Mouse (Mus musculus) embryonic fibroblast, embryonic 13.5 days (primary cell): ENCODE measurements around the gene Mthfd1. TPM values are rescaled to one million over a fixed set of nuclear protein-coding genes. Genes with fewer than 3 reads are reported as not detected.

ENCODE experiments used
- H3K27ac ChIP-seq: 2 replicates; pipeline ENCODE4 v1.5.1; 2012; ENCODE audit warnings: low read length, control low read depth, inconsistent platforms; ENCODE audit not compliant: insufficient read depth
- H3K4me1 ChIP-seq: 2 replicates; pipeline ENCODE4 v1.6.1; 2011; ENCODE audit warnings: low read length; ENCODE audit not compliant: control insufficient read depth, insufficient read depth
- H3K4me3 ChIP-seq: 2 replicates; pipeline ENCODE4 v1.5.1; 2011; ENCODE audit warnings: mild to moderate bottlenecking, control low read depth, low read length; ENCODE audit not compliant: insufficient read depth
- CTCF ChIP-seq: IDR thresholded peaks from 2 replicates; pipeline ENCODE4 v1.5.1; 2011; ENCODE audit warnings: mild to moderate bottlenecking, control low read depth, low read length, moderate library complexity, borderline replicate concordance; ENCODE audit not compliant: insufficient read depth
- POLR2A ChIP-seq: IDR thresholded peaks from 2 replicates; pipeline ENCODE4 v1.6.1; 2011; ENCODE audit warnings: low read depth, mild to moderate bottlenecking, control low read depth, low read length, moderate library complexity
- polyA plus RNA-seq: library from polyadenylated mRNA; stranded (reverse); fragments of >200 nt; gene quantifications from 2 replicates; pipeline ENCODE4 v1.2.4, GENCODE M21; 2011; ENCODE audit warnings: low read depth; ENCODE audit not compliant: missing spikeins, insufficient read length

The Mthfd1 gene
- polyA plus RNA-seq, 1 experiment, result 30.9 TPM

GRCm38 (mm10) chr12:76293192-76293591 lies 38.1 kb downstream of the Mthfd1 start:
- H3K4me1 ChIP-seq, result no peaks in the 10 kb centered on the region

GRCm38 (mm10) chr12:76297830-76298229 lies 42.7 kb downstream of the Mthfd1 start:
- H3K4me1 ChIP-seq, result no peaks in the 10 kb centered on the region
- no peak for TF ChIP-seq POLR2A
- no peak for TF ChIP-seq CTCF
- H3K27ac ChIP-seq, result no peak overlapping the region
- no peak overlapping the region for H3K4me3 ChIP-seq

More at GRCm38 (mm10) chr12:76293192-76293591, 38.1 kb downstream of the Mthfd1 start:
- Histone ChIP-seq H3K27ac (no peak overlapping the region), H3K4me3 (no peak overlapping the region)
- TF ChIP-seq CTCF (peak; percentile 75; the same call in 1 of the 2 replicates), POLR2A (no peak)

GRCm38 (mm10) chr12:76299361-76299906 lies 44.3 kb downstream of the Mthfd1 start:
- TF ChIP-seq POLR2A, result no peak
- no peak for TF ChIP-seq CTCF
- no peak overlapping the region for H3K27ac ChIP-seq

GRCm38 (mm10) chr12:76300367-76300766 lies 45.3 kb downstream of the Mthfd1 start:
- TF ChIP-seq POLR2A (no peak), CTCF (no peak)
- Histone ChIP-seq H3K27ac (no peak overlapping the region), H3K4me3 (no peak overlapping the region), H3K4me1 (no peaks in the 10 kb centered on the region)

More at GRCm38 (mm10) chr12:76299361-76299906, 44.3 kb downstream of the Mthfd1 start:
- Histone ChIP-seq H3K4me1 (no peaks in the 10 kb centered on the region), H3K4me3 (no peak overlapping the region)

GRCm38 (mm10) chr12:76303474-76303873 lies 48.4 kb downstream of the Mthfd1 start:
- Histone ChIP-seq H3K27ac (no peak overlapping the region), H3K4me1 (peaks cover 5% of the 10 kb centered on the region; the same call in 1 of the 2 replicates), H3K4me3 (no peak overlapping the region)
- TF ChIP-seq POLR2A, result no peak
- TF ChIP-seq CTCF, result no peak

GRCm38 (mm10) chr12:76304199-76304598 lies 49.1 kb downstream of the Mthfd1 start:
- peaks cover 5% of the 10 kb centered on the region; the same call in 1 of the 2 replicates for H3K4me1 ChIP-seq
- TF ChIP-seq POLR2A (no peak), CTCF (no peak)
- no peak overlapping the region for H3K27ac ChIP-seq
- no peak overlapping the region for H3K4me3 ChIP-seq

GRCm38 (mm10) chr12:76305107-76305506 lies 50.0 kb downstream of the Mthfd1 start:
- H3K27ac ChIP-seq, result no peak overlapping the region
- H3K4me3 ChIP-seq, result no peak overlapping the region
- H3K4me1 ChIP-seq, result peaks cover 5% of the 10 kb centered on the region; the same call in 1 of the 2 replicates
- no peak for TF ChIP-seq POLR2A
- no peak for TF ChIP-seq CTCF

GRCm38 (mm10) chr12:76306852-76307561 lies 51.9 kb downstream of the Mthfd1 start:
- TF ChIP-seq CTCF (no peak), POLR2A (no peak)
- H3K27ac ChIP-seq, result peak overlapping the region; percentile 86
- H3K4me3 ChIP-seq, result no peak overlapping the region
- H3K4me1 ChIP-seq, result peaks cover 5% of the 10 kb centered on the region; the same call in 1 of the 2 replicates

GRCm38 (mm10) chr12:76307964-76308363 lies 52.9 kb downstream of the Mthfd1 start:
- H3K27ac ChIP-seq, result peak overlapping the region; percentile 86
- peaks cover 5% of the 10 kb centered on the region; the same call in 1 of the 2 replicates for H3K4me1 ChIP-seq
- no peak for TF ChIP-seq POLR2A
- TF ChIP-seq CTCF, result no peak
- H3K4me3 ChIP-seq, result no peak overlapping the region

- no peak overlapping the region for H3K4me3 ChIP-seq
- H3K27ac ChIP-seq, result peak overlapping the region; percentile 84
- TF ChIP-seq POLR2A, result no peak
- no peak for TF ChIP-seq CTCF
- H3K4me1 ChIP-seq, result peaks cover 5% of the 10 kb centered on the region; the same call in 1 of the 2 replicates
These were observed 53.3 kb downstream of the Mthfd1 start for GRCm38 (mm10) chr12:76308436-76308835.
